Mouse (Mus musculus) hindbrain, embryonic 16.5 days (tissue): ENCODE results near the gene Arhgef7. TPM values are rescaled to one million over a fixed set of nuclear protein-coding genes. Genes with fewer than 3 reads are reported as not detected.

ENCODE experiments used
- ATAC-seq: fragments of 200-750 bp; cut with Nextera tagmentation; 2 replicates; pipeline ENCODE4 v1.8.0; 2017; ENCODE audit warnings: moderate TSS enrichment, moderate library complexity
- H3K27ac ChIP-seq: fragments of 300-500 bp; sonication (generic); 2 replicates; pipeline ENCODE4 v1.5.1; 2014; ENCODE audit warnings: low read depth, mild to moderate bottlenecking, control low read depth, low read length, moderate library complexity
- H3K27me3 ChIP-seq: fragments of 300-500 bp; sonication (generic); replicated peaks from 2 replicates; pipeline ENCODE4 v1.6.1; 2014; ENCODE audit warnings: low read length; ENCODE audit not compliant: control insufficient read depth, insufficient read depth
- H3K36me3 ChIP-seq: fragments of 300-500 bp; sonication (generic); 2 replicates; pipeline ENCODE4 v1.6.1; 2014; ENCODE audit warnings: mild to moderate bottlenecking, low read length, moderate library complexity, mixed read lengths; ENCODE audit not compliant: control insufficient read depth, insufficient read depth
- H3K4me1 ChIP-seq: fragments of 300-500 bp; sonication (generic); 2 replicates; pipeline ENCODE4 v1.6.1; 2014; ENCODE audit warnings: low read depth, low read length; ENCODE audit not compliant: control insufficient read depth, insufficient read depth
- H3K4me2 ChIP-seq: fragments of 300-500 bp; sonication (generic); 2 replicates; pipeline ENCODE4 v1.6.1; 2014; ENCODE audit warnings: mild to moderate bottlenecking, low read length, control low read depth, moderate library complexity
- H3K4me3 ChIP-seq: fragments of 300-500 bp; sonication (generic); 2 replicates; pipeline ENCODE4 v1.5.1; 2014; ENCODE audit warnings: mild to moderate bottlenecking, low read length, control low read depth, moderate library complexity
- H3K9ac ChIP-seq: fragments of 300-500 bp; sonication (generic); 2 replicates; pipeline ENCODE4 v1.6.1; 2014; ENCODE audit warnings: low read depth, mild to moderate bottlenecking, control low read depth, low read length, moderate library complexity
- H3K9me3 ChIP-seq: fragments of 300-500 bp; sonication (generic); 2 replicates; pipeline ENCODE4 v1.6.1; 2014; ENCODE audit warnings: mild to moderate bottlenecking, low read length, moderate library complexity; ENCODE audit not compliant: control insufficient read depth
- WGBS: fragments of 180-500 bp; shearing (Covaris S2); extraction: QIAGEN DNeasy Blood & Tissue Kit; methylation state at CpG from one replicate; pipeline ENCODE4 v1.1.7; 2014; 5-methylcytosine and 5-hydroxymethylcytosine counted together
- polyA plus RNA-seq: library from polyadenylated mRNA; unstranded; fragments of >200 nt; fragmentation: Nextera tagmentation; extraction: Ambion mirVana; gene quantifications from 2 replicates; pipeline ENCODE4 v1.2.1, GENCODE M21; 2015

Arhgef7 gene
- polyA plus RNA-seq, 1 experiment from 2014 or later, result 57.4 TPM

DNA sequence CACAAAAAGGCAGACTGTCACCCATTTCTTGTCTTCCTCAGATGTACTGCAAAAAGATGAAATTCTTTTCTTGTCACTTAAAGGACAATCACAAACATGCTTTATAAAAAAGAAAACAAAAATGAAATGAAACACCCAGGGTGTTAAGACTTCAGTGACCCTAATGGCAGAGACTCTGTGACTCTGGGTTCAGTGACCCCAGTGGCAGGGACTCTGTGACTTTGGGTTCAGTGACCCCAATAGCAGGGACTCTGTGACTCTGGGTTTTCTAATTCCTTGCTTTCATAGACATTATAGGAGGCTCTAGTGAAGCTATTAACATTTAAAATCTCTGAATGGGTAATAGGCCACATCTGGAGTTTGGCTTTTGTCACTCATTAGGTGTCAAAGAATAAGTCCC is 27.2 kb downstream of the Arhgef7 start:
- no peak overlapping the region for H3K27ac ChIP-seq
- H3K4me3 ChIP-seq, result no peak overlapping the region
- ATAC-seq, result no peak
- no peak overlapping the region for H3K4me2 ChIP-seq
- no peaks in the 10 kb centered on the region for H3K36me3 ChIP-seq
- H3K9me3 ChIP-seq, result no peaks in the 10 kb centered on the region
- H3K4me1 ChIP-seq, result peaks cover 13% of the 10 kb centered on the region
- H3K27me3 ChIP-seq, result no peaks in the 10 kb centered on the region
- no peak overlapping the region for H3K9ac ChIP-seq

DNA sequence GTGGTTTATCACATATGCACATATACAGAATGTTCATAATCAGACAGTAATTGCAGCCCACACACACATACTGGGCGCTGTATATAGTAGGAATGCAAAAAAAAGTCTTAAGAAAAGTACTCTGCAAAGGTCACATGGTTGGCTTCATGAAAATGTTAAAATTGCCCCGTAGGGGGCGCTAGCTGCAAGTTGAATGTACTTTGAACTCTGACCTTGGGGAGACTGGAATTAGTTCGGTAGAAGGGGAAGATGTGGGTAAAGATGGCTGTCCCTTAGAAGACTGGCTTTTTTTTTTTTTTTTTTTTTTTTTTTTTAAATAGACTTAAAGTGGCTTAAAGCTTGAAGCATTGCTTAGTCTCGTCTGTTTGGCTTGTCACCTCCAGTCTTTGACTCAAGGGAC is 28.4 kb downstream of the Arhgef7 start:
- H3K36me3 ChIP-seq, result no peaks in the 10 kb centered on the region
- ATAC-seq, result no peak
- 14% methylated on average over 5 of the region's 5 CpGs for WGBS
- peaks cover 14% of the 10 kb centered on the region for H3K4me1 ChIP-seq
- no peaks in the 10 kb centered on the region for H3K9me3 ChIP-seq
- H3K4me2 ChIP-seq, result no peak overlapping the region
- no peak overlapping the region for H3K4me3 ChIP-seq
- no peaks in the 10 kb centered on the region for H3K27me3 ChIP-seq
- no peak overlapping the region for H3K27ac ChIP-seq
- no peak overlapping the region for H3K9ac ChIP-seq

DNA sequence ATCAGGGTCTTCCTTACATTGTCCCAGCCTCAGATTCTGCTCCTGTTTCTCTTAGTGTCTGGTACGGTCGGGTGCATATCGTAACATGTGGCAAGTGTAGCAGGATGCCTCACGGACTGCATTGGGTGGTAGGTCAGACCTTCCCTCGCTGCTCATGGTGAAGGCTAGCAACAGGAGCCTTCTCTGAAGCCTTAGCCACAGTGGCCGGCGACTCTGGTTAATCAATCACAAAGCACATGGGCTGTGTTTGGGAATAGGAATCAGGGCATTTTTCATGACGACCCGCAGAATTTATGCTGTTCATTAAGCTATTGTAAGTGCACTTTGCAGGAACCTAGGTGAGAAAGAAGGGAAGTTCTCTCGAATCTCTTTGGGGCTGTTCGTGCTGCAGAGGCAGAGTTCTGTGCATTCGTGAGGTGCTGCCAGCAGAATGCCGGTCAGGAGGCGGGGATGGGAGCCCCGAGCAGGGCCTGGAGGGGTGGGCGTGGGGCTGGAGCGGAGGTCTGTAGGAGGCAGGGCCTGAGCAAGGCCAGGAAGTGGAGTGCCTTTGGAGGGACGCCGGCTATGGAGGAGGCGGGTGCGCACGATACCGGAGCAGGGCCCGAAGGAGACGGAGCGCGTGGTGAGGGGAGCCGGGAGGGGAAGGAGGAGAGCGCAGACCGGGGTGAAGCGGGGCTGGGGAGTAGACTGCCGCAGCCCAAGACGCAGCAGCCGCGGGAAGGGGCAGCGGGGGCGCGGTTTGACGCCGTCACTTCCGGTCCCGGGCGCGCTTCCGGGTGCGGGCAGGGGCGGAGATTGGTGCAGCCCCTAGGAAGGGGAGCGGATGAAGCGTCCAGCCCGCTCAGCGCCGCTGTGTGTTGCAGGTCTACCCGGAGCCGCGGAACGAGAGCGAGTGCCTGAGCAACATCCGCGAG is 30.3 kb downstream of the Arhgef7 start:
- Histone ChIP-seq H3K27ac (peak overlapping the region; percentile 75), H3K4me3 (peak overlapping the region; percentile 79), H3K36me3 (no peaks in the 10 kb centered on the region), H3K4me2 (peak overlapping the region; percentile 86), H3K9ac (peak overlapping the region; percentile 80), H3K4me1 (peaks cover 14% of the 10 kb centered on the region), H3K27me3 (no peaks in the 10 kb centered on the region), H3K9me3 (no peaks in the 10 kb centered on the region)
- ATAC-seq, result peak; percentile 95
- 2% methylated on average over 48 of the region's 59 CpGs for WGBS

DNA sequence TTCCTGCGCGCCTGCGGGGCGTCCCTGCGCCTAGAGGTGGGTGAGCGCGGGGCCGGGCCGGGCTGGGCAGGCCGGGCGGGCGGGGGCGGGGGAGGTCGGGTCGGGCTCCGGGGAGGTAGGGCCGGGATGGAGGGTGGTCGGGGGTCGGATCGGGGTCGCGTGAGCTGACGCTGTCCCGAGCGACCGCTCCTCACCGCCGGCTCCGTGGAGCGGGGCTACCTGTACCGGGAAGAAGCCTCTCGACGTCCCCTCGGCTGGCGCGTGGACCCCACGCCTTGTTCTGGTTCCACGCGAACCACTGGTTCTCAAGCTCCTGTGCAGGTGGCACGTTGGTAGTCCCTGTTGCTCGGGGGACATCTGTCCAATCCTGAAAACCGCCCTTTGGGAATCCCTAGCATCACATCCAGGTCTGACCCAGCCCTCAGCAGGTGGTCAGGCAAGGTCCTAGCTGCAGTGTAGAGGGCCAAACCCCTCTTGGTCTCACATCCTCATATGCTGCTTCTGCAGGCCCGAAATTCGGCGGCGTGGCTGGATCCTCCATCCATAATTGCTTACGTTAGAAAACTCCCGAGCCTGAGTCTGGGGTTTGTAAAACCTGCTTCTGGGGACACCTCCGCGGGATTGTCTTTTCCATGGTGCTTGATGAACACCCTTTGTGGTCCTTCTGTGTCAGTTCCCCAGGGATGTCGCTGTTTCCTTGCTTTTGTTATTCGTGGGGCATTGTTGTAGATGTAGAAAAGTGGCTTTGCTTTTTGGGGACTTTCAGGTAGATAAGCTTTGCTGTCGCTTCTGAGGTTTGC is 31.2 kb downstream of the Arhgef7 start:
- Histone ChIP-seq H3K4me1 (peaks cover 14% of the 10 kb centered on the region), H3K36me3 (no peaks in the 10 kb centered on the region)
- 3% methylated on average over 24 of the region's 53 CpGs for WGBS

DNA sequence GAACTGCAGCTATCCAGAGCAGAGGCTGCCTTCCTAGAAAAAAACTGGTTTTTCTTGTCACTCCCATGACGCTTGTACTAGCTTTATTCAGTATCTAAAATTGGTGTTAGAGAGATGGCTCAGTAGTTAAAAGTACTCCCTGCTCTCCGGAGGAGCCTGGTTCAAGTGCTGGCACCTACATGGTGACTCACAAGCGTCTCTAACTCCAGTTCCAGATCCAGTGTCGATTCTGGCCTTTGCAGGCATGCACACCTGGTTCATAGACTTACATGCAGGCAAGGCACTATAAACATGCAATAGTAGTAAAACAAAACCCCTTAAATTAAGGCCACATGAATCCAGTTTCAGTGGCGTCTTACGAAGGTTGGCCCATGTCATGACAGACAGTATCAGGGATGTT is 34.0 kb downstream of the Arhgef7 start:
- H3K9me3 ChIP-seq, result no peaks in the 10 kb centered on the region
- no peaks in the 10 kb centered on the region for H3K36me3 ChIP-seq
- H3K4me2 ChIP-seq, result no peak overlapping the region
- 95% methylated on average over 6 of the region's 6 CpGs for WGBS
- peaks cover 14% of the 10 kb centered on the region for H3K4me1 ChIP-seq
- H3K9ac ChIP-seq, result no peak overlapping the region
- H3K4me3 ChIP-seq, result no peak overlapping the region
- H3K27ac ChIP-seq, result no peak overlapping the region
- ATAC-seq, result no peak
- H3K27me3 ChIP-seq, result no peaks in the 10 kb centered on the region

More for the DNA sequence above, 31.2 kb downstream of the Arhgef7 start:
- no peaks in the 10 kb centered on the region for H3K27me3 ChIP-seq
- H3K9ac ChIP-seq, result peak overlapping the region; percentile 80
- no peaks in the 10 kb centered on the region for H3K9me3 ChIP-seq
- ATAC-seq, result peak; percentile 57
- peak overlapping the region; percentile 79 for H3K4me3 ChIP-seq
- H3K4me2 ChIP-seq, result peak overlapping the region; percentile 86
- peak overlapping the region; percentile 75 for H3K27ac ChIP-seq

DNA sequence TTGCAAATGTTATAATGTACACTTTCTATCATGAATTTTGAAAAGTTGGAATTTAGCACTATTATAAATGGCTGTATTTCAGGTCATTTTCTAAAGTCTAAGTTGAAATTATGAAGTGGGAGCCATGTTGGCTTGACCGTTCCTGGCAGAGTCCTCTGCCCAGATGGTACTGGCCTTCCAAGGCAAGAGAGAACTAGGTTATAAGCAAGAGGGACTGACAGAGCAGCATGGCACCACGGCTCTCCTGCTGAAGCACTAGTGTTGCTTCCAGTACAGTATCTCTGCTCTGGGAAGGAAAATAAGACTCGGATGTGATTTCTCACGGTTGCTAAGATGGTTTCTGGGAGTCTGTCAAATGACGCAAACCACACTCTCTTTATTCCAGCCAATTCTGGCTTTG is 34.5 kb downstream of the Arhgef7 start:
- ATAC-seq, result no peak
- Histone ChIP-seq H3K27me3 (no peaks in the 10 kb centered on the region), H3K4me2 (no peak overlapping the region), H3K36me3 (no peaks in the 10 kb centered on the region), H3K9ac (no peak overlapping the region), H3K4me1 (peaks cover 14% of the 10 kb centered on the region), H3K27ac (no peak overlapping the region), H3K4me3 (no peak overlapping the region), H3K9me3 (no peaks in the 10 kb centered on the region)
- WGBS, result 90% methylated on average over 5 of the region's 5 CpGs

DNA sequence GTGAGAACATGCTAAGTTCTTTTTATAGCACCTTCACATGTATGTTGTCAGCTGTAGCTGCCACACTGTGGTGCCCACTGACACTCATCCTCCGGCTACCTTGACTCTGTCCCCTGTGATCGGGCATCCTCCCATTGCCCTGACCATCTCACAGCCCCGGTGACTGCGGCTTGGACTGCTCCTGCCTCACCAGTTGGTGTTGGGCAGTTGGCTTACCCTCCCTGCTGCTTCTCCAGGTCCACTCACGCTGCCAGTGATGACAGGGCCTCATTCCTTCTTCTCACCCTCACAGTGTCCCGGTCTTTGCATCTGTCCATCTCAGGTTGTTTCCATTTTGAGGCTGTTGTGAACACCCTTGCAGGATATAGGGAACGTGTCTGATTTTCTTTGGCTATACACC is 35.3 kb downstream of the Arhgef7 start:
- H3K4me1 ChIP-seq, result peaks cover 11% of the 10 kb centered on the region
- no peak for ATAC-seq

DNA sequence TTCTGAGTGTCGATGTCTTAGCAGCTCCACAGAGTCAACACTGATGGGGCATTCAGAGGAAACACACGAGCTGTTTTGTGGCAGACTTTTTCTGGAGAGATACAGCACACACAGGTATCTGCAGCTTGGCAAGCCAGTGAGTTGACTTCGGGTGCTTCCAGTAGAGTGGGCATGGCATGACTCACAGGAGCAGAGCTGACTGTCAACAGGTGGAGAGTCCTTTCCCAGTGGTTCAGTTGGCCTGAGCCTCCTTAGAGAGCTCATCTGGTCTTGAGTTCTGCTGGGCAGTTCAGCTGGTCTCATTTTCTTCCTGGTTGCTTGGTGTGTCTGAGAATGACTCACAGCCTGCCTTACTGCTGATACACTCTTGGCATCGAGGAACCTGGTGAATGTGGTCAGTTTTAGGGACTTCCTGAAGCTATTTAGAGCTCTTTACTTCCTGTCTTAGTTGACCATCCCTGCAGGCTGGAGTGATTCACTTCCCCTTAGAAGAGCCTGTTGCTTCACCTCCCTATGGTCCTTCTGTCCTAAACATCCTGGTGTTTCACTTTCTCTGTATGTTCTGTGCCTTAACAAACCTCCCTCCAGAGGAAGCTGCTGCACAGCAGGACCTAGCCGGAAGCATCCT is 39.8 kb downstream of the Arhgef7 start:
- Histone ChIP-seq H3K27me3 (no peaks in the 10 kb centered on the region), H3K4me1 (peaks cover 4% of the 10 kb centered on the region), H3K9me3 (no peaks in the 10 kb centered on the region), H3K27ac (no peak overlapping the region), H3K9ac (no peak overlapping the region), H3K36me3 (no peaks in the 10 kb centered on the region), H3K4me2 (no peak overlapping the region), H3K4me3 (no peak overlapping the region)
- no peak for ATAC-seq
- WGBS, result 95% methylated on average over 5 of the region's 5 CpGs

More for the DNA sequence above, 35.3 kb downstream of the Arhgef7 start:
- Histone ChIP-seq H3K4me3 (no peak overlapping the region), H3K27me3 (no peaks in the 10 kb centered on the region), H3K36me3 (no peaks in the 10 kb centered on the region), H3K27ac (no peak overlapping the region), H3K4me2 (no peak overlapping the region), H3K9ac (no peak overlapping the region), H3K9me3 (no peaks in the 10 kb centered on the region)
- 88% methylated on average over 7 of the region's 7 CpGs for WGBS

DNA sequence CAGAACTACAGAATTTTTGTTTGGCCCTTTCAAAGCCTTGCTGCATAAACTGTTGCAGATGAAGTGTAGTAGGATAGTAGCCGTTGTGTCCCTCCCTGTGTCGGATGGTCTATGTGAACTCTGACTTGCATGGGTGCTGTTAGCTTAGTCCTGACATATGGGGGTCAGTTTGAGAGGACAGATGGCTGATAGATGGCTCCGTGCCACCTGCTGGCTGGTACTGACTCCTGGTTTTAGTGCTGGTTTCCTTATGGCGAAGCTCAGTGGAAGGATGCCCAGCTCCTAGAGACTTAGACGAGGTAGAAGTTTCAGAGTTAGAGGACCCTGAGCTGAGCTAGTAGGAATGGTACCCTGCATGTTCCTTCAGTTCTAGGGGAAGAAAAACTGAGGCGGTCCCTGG is 42.5 kb downstream of the Arhgef7 start:
- 79% methylated on average over 6 of the region's 6 CpGs for WGBS
- Histone ChIP-seq H3K9me3 (no peaks in the 10 kb centered on the region), H3K4me2 (no peak overlapping the region), H3K27ac (no peak overlapping the region), H3K36me3 (no peaks in the 10 kb centered on the region), H3K4me3 (no peak overlapping the region), H3K9ac (no peak overlapping the region), H3K27me3 (no peaks in the 10 kb centered on the region), H3K4me1 (peaks cover 23% of the 10 kb centered on the region)
- no peak for ATAC-seq
